Mouse (Mus musculus) kidney, postnatal 14 days (tissue): ENCODE measurements around the gene Inpp5a.
A peak's percentile ranks its signal among the peaks of the same experiment; 100 is the strongest.

ENCODE experiments used
- DNase-seq: peaks from one replicate; pipeline ENCODE4 v3.0.0; 2022; ENCODE audit warnings: mixed read lengths

The Inpp5a gene

DNA sequence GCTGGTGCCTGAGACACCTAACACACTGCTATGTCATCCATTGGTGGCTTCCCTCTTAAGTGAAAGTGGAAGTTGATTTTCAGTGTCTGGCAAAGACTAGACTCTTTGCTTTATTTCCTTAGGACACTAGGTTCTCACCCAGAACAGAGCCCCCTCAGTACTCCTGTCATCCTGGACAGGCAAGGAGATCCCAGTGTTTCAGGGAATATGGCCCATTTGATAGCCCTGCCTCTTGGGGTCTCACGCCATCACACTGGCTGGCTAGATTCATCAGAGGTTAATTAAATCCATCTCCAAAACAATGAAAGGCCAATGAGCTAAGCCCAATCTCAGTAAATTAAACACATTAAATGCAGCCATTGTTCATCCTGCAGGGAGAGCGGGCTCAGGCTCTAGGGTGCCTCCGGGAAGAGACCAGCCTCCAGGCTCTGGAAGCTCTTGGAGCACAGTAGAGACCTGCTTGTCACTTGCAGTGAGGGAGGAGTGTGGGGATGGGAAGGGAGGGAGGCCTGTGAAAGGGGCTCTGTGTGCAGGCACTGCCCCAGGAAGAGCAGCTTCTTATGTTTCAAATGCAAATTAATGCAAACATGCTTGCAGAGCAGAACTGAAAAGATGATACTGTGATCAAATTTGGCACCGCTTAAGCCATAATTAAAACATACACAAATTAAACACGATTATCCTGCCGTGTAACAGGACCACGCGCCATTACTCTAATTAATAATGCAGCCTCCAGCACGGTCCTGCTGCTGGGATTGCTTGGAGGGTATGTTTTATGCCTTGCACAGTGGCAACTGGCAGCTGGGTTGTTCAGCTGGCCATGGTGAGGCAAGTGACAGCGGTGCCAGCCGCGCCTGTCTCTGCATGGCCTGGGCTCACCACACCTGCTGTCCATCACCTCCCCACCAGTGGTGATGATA, 156.1 kb downstream of the Inpp5a start:
- no peak for DNase-seq

DNA sequence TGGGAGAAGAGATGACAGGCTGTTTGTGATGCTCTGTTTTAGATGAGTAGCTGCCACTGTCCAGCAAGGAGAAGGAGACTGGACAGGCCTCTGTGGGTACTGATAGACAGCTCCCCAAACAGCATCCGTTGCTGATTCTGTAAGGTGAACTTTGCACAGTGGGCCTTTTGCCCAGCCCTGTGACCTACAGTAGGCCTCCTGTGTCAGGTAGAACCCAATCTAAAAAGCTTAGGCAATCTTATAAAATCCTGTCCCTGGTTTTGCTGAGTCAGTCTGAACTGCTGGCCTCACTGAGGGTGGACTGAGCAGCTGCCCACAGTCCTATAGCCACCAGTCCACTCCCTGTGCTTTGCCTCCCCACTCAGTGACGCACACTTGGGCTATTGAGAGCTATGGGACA, 158.4 kb downstream of the Inpp5a start:
- DNase-seq = peak; percentile 77

DNA sequence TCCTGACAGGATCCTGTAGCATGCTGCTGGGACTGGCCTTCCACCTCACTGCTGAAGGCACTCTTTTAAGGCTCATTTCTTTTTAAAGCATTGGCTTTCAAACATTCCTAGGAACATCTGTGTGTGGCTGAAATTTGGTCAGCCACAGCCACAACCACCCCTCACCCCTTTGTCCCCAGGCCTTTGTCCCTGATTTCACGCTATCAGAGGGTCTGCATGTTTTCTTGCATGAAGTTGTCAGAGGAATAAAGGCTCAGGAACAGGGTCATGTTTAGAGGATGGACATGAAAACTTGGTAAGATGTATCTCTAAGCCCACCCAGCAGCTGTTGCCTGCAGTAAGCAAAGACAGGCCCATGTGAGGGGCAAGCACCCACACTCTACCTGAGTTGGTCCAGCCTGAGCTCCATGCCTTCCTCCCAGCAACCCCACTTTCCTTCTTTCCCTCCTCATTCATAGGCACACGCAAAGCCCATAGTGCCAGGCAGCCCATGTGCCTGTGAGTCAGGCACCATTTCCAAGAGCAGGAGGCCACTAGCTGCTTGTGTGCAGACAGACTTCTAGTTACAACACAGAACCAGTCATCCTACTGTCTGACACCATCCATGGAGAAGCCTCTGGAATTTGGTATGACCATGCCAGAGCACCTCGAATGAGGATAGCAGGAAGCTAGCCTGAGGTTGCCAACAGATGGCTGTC, 161.3 kb downstream of the Inpp5a start:
- no peak for DNase-seq

DNA sequence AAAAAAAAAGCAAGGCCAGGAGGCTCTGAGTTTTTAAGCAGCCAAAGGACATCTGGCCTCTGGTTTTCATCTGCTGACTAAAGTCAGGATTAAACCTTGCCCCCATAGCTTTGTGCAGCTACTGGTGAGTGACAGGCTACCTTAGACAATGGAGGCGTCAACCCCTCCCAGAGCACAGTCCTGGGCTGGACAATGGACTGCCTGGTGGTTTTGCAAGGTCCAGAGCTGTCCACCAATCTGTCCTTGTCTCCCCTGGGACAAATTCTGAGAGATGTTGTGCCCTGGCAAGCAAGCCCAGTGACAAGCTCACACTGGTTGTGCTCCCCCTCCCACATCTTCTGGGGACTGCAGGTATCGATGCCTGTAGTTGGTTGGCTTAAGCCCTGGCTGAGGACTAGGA, 162.6 kb downstream of the Inpp5a start:
- DNase-seq = peak; percentile 21

DNA sequence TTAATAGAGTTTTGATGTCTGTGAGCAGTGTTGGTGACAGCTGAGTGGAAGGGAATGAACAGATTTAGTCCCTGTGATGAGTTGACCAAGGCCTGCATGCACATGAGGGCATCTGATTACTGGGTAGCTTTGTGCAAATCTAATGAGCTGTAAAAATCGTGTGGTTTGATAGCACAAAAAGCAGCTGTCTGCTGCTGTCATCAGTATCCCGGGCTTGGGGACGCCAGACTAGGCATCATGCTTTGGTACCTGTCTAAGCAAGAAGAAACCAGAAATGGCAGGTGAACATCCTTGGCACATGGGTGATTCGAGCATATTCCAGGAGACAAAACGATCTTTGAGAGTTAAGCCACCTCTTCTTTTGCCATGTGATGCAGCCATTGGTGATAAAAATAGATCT, 167.4 kb downstream of the Inpp5a start:
- DNase-seq = no peak

DNA sequence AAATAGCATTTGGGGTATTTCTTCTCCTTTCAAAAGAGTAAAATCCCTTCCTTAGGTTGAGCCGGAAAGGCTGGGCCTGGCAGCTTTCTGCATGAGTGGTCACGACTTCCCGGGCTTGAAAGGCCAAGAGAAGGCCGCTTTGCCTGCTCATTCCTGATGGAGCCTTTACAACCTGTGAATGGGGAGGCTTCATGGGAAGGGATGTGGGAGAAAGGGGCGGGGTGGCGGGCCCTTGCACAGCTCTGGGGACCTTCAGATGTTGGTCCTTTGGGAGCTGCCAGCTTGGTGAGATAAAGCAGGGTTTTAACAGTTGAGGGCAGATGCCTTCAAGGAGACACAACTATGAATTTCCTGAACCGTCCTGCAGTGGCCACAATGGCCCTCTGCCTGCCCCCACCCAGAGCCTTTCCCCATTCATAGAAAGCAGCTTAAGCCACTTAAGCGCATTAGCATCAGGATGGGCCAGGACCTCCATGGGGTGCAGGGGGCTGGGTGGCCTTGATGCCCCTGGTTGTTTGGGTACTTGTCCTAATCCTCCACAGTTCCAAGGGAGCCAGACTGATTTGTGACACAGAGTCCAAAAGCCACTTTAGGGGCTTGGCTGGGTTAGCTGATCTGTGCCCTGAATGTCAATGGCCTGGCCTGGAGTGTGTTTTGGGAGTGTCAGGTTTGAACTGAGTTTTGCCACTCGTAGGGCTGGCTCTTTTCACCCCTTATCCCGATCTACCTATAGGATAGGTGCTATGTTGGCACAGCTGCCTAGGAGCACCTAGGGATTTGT, 168.0 kb downstream of the Inpp5a start:
- DNase-seq = no peak

DNA sequence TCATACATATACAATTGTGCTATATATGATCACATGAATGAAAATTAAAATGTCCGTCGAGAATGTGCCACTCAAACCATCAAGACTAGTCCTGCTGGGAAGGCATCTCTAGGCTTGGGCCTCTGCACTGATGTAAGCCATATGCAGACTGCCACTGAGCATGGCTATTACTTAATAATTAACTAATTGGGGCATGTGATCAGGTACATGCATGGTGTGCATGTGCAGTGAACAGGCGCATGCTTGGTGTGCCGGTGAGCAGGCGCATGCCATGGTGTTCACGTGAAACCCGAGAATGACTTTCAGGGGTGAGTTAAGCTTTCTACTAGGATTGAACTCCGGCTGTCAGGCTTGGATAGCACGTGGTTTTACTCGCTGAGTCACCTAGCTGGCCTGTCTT, 170.8 kb downstream of the Inpp5a start:
- DNase-seq = peak; percentile 33

DNA sequence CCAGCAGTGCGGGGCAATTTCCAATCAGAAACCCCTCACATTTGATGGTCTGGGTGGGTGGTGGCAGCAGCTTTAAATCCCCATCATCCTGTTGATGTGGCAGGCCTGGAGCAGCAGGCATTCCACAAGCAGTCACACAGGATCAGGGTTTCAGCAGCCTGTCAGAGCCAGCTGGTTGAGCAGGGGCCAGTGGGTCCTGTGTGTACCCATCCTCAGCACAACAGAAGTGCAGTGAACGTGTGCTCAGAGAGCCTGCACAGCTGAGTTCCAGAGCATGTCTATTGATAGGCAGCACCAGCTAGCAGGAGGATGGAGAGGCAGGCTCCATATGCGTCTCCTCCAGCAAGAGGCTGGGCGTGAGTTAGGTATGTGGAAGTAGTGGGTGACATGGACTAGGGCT, 174.5 kb downstream of the Inpp5a start:
- no peak for DNase-seq

DNA sequence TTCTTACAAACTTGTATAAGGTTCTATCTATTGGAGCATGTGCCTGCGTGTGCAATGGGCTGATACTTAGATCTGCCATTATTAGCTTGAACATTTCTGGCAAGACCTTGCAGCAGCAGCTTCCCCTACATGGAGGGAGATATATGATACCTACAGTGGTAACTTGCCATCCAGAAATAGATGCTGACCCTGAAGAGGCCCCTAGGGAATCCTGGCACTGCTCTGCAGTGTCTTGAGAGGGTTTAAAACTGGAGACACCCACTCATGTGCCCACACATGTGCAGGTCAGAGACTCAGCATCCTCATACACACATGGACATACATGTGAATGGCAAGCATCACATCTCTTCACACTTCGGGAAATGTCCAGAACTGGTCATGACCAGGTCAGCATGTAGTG, 175.3 kb downstream of the Inpp5a start:
- no peak for DNase-seq

DNA sequence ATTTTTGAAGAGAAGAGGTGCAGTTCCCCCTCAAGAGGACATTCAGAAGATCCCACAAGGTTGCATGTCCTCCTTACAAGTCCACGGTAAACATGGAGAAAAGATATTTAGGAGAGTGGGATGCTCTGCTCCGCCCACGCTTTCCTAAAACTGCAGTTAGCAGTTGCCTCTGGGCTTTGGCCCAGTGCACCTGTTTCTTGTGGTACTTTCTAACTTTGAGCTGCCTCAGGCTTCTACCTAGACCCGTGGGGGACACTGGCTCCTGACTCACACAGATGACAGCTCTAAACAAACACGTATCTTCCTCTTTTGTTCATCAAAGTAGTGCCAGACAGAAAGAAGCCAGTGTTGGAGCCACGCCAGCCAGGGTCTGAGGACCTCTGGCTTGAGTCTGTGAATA, 177.1 kb downstream of the Inpp5a start:
- DNase-seq = no peak

DNA sequence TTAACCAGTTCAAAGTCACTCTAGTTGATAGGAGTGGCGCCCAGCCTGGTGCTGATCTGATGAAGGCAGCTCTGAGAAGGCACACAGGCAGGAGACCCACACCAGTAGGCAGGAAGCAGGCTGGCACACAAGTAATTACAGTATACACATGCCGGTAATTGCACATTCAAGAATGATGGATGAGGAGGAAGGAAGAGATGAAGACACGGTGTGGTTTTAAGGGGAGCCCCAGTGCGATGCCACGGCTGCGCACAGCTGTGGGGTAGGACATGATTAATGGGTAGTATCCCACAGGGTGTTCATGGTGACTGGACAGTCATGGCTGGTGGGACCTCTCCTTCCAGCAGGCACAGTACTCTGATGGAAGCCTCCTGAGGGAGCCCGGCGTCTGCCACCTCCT, 177.6 kb downstream of the Inpp5a start:
- DNase-seq = no peak

DNA sequence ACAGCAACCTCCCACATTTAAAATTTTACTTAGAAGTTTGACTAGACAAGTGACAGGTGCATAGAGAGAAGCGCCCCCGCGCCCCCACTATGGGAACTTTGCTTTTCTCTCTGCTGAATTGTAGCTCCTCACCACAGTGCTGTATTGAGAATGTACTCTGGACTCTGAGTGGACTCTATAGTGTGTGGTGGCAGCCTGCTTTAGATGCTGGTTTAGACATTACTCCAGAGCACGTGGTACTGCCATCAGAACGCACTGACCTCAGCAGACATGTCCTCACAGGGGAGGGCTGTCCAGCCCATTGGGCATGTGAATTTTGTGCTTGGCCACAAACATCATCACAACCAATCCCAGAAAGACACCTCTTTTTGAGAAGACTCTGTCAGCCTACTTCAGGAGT, 181.9 kb downstream of the Inpp5a start:
- DNase-seq = peak; percentile 22

DNA sequence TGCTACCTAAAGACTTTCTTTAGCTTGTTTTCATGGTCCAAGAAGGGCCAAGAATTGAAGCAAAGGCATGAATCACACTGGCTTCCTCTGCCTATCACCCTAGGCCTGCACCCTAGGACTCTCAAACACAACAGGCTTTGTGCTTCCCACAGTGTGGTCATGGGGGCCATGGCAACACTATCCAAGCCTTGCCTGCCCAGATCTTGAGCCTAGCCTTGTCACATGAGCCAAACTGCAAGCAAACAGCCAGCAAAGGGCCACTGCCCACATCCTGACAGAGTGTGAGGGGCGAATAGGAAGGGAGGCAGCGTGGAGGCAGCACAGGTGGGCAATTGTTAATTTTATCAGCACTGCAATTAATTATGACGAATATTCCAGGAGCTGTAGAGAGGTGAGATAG, 183.8 kb downstream of the Inpp5a start:
- no peak for DNase-seq

DNA sequence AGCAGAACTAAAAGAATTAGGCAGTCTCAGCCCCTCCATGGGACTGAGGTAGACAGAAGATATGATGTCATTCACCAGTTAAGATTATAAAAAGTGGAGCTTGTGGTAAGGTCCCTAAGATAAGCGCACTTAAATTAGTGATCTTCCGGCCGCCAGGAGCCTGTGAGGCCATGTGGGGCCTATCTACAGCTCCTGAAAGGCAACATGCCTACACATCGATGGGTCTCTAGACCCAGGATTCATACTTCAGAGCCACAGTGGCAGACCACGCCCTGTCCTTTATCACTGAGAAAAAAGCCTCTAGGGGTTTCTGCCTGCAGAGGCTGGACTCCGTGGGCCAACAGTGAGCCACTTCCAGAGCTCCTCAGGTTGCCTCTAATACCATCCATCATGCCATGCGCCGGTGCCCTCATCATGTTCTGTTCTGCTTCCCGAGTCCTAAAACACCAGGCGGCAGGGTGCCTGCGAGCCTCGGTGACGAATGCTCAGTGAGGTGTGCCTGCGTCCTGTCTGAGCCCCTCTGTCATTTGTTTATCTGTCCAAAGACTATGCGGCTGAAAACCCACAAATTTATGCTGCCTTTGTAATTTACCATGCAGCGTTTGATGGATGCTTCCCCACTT, 187.3 kb downstream of the Inpp5a start:
- no peak for DNase-seq

DNA sequence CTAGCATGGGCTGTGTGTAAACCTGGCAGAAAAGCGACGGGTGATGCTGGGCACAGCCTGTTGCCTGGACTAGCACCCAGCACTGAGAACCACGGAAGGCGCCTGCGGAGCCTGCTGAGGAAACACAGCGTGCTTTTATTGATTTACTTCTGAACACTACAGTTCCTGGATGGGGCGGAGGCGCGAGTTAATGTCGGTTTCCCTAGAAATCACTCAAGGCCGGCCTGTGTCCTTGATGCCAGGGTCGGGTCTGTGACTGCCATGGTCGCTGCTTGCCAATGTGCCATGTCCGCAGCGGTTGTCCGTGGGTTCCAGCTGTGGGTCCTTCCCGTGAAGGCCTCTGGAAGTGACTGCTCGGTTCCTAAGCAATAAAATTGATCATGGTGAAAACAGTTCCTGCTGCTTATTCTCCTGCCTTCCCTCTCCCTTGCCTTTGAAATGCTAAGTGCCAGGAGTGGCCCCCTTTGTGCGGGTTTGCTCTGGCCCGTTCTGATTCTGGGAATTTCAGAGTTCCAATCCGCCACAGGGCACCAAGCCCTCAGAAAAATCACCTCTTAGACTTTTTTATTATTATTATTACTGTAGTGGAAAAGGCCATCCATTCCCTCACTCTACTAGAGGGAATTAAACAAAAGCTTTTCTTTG, 190.5 kb downstream of the Inpp5a start:
- DNase-seq = no peak

DNA sequence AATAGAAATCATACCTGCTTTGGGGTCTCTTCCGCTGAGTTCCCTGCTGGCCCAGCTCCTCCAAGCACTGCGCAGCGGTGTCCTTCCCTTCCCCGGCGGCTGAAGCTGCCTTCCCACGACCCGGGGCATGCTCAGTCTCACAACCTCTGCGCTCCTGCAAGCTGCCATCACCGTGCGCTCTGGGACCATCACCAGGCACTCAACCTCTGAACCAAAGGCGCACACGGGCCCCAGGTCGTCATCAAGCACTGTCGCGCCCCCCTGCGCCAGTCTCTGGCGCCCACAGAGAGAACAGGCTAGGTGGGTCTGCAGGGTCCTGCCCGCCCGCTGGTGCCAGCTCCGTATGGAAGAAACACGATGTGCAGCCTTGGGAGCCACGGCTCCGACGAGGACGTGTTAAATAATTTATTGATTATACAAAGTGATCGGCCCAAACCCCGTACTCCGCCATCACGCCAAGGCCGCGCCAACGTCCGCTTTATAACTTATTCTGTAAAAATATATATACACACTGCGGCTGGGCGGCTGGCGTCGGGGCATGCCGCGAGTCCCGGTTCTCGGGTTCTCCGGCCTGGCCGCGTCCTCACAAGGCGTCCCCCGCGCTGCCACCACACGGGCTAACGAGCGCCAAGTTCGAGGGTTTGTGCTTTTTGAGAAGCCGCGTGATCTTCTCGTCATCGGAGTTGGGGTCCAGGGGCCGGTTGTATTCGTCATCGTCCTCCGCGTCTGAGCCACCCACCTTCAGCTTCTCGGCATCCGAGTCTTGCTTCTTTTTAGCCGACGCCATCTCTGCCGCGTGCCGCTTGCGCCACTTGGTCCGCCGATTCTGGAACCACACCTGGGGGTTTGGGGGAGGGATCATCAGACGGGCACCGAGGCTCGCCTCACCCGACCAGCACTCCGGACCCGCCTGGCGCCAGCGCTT, 192.2 kb downstream of the Inpp5a start:
- peak; percentile 13 for DNase-seq

DNA sequence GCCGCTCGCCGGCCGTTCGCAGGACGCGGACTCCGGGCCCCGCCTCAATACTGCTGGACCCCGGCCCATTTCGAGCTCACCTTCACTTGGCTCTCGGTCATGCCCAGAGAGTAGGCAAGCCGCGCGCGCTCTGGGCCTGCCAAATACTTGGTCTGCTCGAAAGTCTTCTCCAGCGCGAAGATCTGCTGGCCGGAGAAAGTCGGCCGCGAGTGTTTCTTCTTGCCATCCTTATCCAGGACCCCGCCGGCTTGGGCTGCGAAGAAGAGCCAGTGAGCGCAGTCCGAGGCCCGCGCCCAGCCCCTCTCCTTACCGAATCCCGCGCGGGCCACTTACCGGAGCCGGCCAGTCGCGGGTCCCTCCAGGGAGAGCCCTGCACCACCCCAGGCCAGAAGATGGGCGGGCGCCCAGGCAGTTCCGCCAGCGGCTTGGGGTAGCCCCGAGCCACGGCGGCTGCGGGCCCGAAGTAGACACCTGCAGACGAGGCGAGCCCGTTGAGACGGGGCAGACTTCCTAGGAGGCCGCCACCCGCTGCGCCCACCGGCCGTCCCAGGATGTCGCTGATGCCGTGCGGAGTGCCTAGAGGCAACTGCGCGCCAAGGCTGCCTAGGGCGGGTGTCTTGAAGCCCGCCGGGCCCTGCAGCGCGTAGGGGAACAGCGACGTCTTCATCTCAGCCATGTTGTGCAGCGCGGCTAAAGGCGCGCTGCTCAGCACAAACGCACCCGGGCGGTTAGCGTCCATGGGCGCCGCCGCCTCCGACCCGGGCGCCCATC, 193.1 kb downstream of the Inpp5a start:
- peak; percentile 17 for DNase-seq

DNA sequence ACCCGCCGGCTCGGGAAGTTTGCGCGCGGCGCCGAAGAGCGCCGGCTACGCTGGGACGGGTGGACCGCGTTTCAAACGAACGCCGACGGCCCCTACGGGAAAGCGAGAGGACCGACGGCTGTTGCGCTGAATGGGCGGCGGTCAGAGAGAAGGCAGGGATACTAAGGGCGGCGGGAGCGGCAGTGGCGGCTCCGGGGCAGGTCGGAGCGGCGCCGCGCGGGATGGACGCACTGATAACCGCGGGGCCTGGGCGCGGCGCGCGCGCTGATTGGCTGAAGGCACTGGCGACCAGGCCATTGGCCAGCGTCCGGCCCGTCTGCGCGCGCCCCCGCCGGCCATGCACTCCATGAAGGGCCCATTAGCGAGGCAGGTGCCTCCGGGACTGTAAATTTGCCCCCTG, 193.7 kb downstream of the Inpp5a start, which contains the start of gene Nkx6-2:
TSS of gene Nkx6-2 (minus strand) at position 203 of the 400 bp plus-strand sequence.
- DNase-seq = peak; percentile 65

DNA sequence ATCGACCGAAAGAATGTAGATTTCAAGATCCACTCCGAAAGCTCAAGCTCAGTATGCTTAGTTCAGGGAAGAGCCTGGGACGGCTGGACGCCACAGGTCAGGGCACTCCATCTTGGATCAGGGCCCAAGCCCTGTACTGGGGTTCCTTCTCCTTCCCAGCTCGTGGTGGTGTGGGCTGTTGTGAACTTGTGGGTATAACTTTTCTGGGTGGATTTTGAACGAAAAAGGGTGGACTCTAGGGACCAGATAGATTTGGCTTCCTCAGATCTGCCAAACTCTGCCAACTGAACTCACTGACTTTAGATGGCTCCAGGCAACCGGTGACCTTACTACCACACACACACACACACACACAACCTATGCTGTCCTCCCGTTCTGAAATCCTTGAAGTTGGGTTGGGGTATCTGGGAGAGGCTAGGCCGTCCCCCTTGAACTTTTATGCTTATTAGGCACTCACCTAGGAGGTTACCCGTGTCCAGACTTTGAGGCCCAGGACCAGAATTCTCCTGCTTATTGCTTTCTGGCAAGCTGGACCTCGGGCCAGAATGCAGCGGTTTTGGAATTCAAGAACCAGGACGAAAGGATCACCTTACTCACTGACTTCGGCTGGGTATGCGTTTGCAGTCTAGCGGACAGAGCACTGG, 194.3 kb downstream of the Inpp5a start:
- DNase-seq = no peak
